Mouse (Mus musculus) granulocyte monocyte progenitor cell, adult 5-6 weeks (primary cell): ENCODE measurements around the gene Olfr340. TPM values are rescaled to one million over a fixed set of nuclear protein-coding genes. Genes with fewer than 3 reads are reported as not detected.
"Not testable (repeated sequence)": the region's sequence is repeated elsewhere in the genome, so short reads cannot be mapped to it uniquely, and the experiment has no call there.

Source experiments
- ATAC-seq: replicated peaks from 2 replicates; pipeline ENCODE4 v1.8.0; 2016; ENCODE audit warnings: mild to moderate bottlenecking, moderate TSS enrichment, inconsistent platforms; ENCODE audit not compliant: poor library complexity, severe bottlenecking
- total RNA-seq, 2 experiments: library from RNA; stranded (forward) in 1 of 2; stranded (reverse) in 1 of 2; fragments of 200-712, 200-1000 nt in 1 of 2; fragments of >200 nt in 1 of 2; fragmentation: Nextera tagmentation in 1 of 2; gene quantifications; 2 replicates each; pipeline ENCODE4 v1.2.3; 2014 to 2017

The Olfr340 gene
- not detected in 2 replicates for total RNA-seq (2014; fragmentation: Nextera tagmentation)
- total RNA-seq (2017), result not detected in 2 replicates

DNA sequence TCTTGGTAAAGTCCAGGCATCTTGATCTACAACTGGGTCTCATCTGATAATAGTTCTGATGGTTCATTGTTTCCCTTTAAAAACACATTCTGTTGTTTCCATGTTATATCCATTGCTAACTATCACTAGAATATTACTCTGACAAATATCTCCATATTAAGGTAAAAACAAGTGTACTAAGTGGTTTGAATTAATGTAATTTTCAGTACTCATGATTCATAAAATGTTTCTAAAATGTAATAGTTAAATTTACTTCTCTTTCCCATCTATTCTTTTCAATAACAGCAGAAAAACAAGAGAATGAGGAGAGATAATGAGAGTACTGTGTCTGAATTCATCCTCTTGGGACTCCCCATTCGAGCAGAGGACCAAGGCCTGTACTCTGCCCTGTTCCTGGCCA, at the start of gene Olfr340:
TSS of gene Olfr340 (plus strand) at position 301 of the 400 bp plus-strand sequence.
- ATAC-seq, result no peak

GRCm38 (mm10) chr2:36415174-36415573, 37.2 kb upstream of the Olfr340 start:
- ATAC-seq, result not testable (repeated sequence)

DNA sequence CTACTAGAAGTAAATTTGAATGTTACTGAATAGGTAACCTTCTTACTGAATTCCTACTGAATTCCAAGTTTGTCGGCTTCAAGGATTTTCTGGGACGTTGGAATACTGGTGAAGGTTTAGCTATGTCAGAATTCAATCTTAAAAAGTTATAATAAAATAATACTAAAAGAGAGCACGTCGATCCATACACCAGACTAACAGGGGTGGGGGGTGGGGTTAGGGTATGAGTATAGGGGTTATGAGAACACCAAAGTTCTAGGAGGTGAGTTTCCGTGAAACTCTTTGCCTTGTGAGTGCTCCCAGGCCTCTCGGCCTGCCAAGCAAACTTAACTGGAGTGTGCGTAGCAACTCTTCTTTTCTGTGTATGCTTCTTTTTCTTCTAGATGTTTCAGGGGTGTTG, 36.8 kb upstream of the Olfr340 start:
- not testable (repeated sequence) for ATAC-seq

- ATAC-seq, result no peak
Observed at GRCm38 (mm10) chr2:36418647-36419046, 33.7 kb upstream of the Olfr340 start, which contains the start of gene Olfr339. TSS of gene Olfr339 (plus strand) at chr2:36418947.

GRCm38 (mm10) chr2:36473634-36474033, 21.2 kb downstream of the Olfr340 start:
- ATAC-seq, result no peak

- no peak for ATAC-seq
Observed at GRCm38 (mm10) chr2:36482368-36482767, 30.0 kb downstream of the Olfr340 start, which contains the start of gene Olfr341. TSS of gene Olfr341 (minus strand) at chr2:36482468.

Other genes with a start within 250 kb of the Olfr340 start
- gene Ptgs1, start 222.2 kb upstream of the Olfr340 start, total RNA-seq (2014; fragmentation: Nextera tagmentation), result 20.8 and 21.8 TPM in 2 replicates
- 30.5 and 31.0 TPM in 2 replicates for gene Ptgs1, start 222.2 kb upstream of the Olfr340 start, total RNA-seq (2017)
- not detected in 2 replicates for gene Olfr338, start 79.1 kb upstream of the Olfr340 start, total RNA-seq (2014; fragmentation: Nextera tagmentation)
- gene Olfr338, start 79.1 kb upstream of the Olfr340 start, total RNA-seq (2017), result not detected in 2 replicates
- gene Olfr339, start 33.6 kb upstream of the Olfr340 start, total RNA-seq (2014; fragmentation: Nextera tagmentation), result not detected in 2 replicates
- not detected in 2 replicates for gene Olfr339, start 33.6 kb upstream of the Olfr340 start, total RNA-seq (2017)
- gene Olfr341, start 29.9 kb downstream of the Olfr340 start, total RNA-seq (2014; fragmentation: Nextera tagmentation), result not detected in 2 replicates
- gene Olfr341, start 29.9 kb downstream of the Olfr340 start, total RNA-seq (2017), result not detected in 2 replicates
- gene Olfr342, start 72.4 kb downstream of the Olfr340 start, total RNA-seq (2014; fragmentation: Nextera tagmentation), result not detected in 2 replicates
- gene Olfr342, start 72.4 kb downstream of the Olfr340 start, total RNA-seq (2017), result not detected in 2 replicates
- gene Olfr344, start 114.1 kb downstream of the Olfr340 start, total RNA-seq (2014; fragmentation: Nextera tagmentation), result not detected in 2 replicates
- not detected in 2 replicates for gene Olfr344, start 114.1 kb downstream of the Olfr340 start, total RNA-seq (2017)
- not detected in 2 replicates for gene Olfr345, start 187.5 kb downstream of the Olfr340 start, total RNA-seq (2014; fragmentation: Nextera tagmentation)
- not detected in 2 replicates for gene Olfr345, start 187.5 kb downstream of the Olfr340 start, total RNA-seq (2017)
- gene Olfr346, start 233.2 kb downstream of the Olfr340 start, total RNA-seq (2014; fragmentation: Nextera tagmentation), result not detected in 2 replicates
- gene Olfr346, start 233.2 kb downstream of the Olfr340 start, total RNA-seq (2017), result not detected in 2 replicates